Mouse (Mus musculus) lung, postnatal 10 days (tissue): ENCODE measurements at regions not wholly inside any gene's neighbourhood (a gene's known extent, or its start where the extent isn't known, plus 50 kb on each side); places are given as distances from the start of the nearest gene placed in this dataset.

Experiments
- DNase-seq: peaks from one replicate; pipeline ENCODE4 v3.0.0; 2021

DNA sequence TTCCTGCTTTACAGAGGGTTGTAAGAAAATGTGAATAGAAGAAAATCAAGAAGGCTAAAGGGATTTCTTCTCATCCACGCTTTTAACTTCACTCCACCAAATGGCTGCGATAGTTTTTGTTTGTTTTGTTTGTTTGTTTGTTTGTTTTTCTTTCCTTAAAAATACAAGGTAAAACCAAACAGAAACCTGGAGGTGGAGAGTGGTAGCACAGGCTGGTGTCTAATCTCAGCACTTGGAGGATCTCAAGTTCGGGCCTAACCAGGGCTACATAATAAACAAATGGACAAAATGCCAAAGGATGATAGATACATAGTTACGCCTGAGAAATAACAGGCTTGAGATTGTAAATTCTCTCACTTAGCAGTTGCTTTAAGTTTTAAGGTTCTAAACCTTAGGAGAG lies 50.8 kb upstream of the Mboat1 start:
- peak; percentile 10 for DNase-seq

GRCm38 (mm10) chr13:30085005-30085404 lies 51.3 kb upstream of the Mboat1 start:
- peak; percentile 93 for DNase-seq

DNA sequence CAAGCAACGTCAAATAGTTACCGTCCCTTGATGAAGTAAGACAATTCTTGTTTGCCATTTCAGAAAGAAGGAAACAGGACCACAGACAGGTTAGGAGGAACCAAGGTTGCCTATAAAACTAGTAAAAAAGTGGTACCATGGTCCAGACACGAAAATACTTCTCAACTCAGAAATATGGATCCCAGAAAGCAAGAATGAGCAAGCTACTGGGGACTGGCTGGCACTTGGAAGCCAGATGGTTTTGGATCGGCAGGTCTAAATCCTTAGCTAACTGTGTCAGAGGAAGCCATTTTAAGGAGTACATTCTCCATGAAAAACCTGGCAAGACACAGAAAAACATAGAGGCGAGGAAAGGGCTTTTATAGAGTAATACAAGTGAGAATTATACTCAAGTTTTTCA lies 51.9 kb upstream of the Mboat1 start:
- DNase-seq: no peak

DNA sequence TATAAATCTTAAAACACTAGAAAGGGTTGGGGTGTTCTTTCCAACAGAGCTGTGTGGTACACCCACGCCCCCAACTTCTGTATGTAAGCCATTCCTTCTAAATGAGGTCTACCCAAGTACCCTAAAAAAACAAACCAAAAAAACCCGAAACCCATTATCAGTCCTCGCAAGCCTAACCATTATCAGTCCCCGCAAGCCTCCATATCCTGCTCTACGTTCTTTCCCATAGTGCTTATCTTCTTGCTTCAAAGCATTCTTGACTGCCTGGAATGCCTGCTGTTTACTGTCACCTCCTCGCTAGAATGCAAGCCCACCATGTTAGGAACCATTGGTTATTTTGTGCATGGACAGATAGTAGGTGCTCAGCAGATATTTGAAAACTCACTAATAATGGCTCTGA lies 52.3 kb upstream of the Mboat1 start:
- no peak for DNase-seq

DNA sequence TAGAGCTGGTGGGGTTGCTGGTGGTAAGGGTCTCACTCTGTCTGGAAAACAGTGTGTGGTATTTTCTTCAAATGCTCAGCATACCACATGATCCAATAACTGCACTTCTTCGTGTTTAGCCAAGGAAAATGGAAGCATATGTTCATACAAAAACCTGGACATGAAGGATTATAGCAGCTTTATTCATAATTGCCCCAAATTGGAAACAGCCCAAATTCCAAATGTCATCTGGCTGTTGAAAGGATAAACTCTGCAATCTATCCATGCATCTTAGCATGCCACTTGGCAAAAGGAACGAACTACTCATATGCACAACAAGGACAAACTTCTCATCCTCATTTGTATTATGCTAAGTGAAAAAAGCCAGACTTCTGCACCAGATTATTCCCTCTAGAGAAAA lies 53.5 kb upstream of the Mboat1 start:
- no peak for DNase-seq

- DNase-seq: no peak
Observed at GRCm38 (mm10) chr13:30080705-30081474, 55.4 kb upstream of the Mboat1 start.

DNA sequence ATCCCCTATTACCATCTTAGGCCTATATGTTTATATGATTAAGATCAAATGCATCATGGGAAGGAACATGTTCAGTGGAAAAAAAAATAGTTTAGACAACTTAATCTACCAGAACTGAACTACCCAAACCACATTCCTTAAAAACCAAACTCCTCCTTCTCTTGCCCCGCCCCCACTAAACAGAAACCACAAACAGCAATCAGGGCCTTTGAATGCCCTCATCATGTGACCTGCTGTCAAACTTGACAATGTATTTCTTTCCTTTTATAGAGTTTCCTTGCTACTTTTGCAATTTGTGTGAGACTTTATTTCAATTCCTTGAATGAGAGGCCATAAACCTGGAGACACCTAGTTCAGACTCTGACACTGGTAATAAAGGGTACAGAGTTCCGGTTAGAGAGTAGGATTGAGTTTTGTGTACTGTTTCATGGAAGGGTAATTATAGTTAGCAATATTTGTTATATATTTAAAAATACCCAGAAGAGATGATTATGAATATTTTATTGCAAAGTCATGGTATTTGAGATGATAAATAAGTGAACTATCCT lies 61.7 kb upstream of the Mboat1 start:
- no peak for DNase-seq

DNA sequence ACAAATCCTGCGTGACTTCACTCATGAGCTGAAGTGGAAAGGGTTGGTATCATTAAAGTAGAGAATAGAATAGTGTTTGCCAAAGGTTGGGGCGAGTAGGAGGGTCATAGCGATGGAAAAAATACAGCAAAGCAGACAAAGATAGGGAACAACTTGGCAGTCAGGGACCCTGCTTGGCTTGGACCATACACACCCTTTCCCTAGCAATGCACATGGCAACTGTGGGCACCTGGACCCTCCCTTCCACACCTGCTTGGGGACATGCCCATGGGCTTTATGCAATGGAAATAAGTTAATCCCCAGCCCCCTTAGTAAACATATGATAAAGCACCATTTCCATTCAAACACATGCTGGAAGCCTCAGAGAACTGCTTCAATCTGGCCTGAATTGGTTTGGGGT lies 62.2 kb upstream of the Mboat1 start:
- DNase-seq: no peak

GRCm38 (mm10) chr13:30069397-30069796 lies 66.9 kb upstream of the Mboat1 start:
- no peak for DNase-seq

DNA sequence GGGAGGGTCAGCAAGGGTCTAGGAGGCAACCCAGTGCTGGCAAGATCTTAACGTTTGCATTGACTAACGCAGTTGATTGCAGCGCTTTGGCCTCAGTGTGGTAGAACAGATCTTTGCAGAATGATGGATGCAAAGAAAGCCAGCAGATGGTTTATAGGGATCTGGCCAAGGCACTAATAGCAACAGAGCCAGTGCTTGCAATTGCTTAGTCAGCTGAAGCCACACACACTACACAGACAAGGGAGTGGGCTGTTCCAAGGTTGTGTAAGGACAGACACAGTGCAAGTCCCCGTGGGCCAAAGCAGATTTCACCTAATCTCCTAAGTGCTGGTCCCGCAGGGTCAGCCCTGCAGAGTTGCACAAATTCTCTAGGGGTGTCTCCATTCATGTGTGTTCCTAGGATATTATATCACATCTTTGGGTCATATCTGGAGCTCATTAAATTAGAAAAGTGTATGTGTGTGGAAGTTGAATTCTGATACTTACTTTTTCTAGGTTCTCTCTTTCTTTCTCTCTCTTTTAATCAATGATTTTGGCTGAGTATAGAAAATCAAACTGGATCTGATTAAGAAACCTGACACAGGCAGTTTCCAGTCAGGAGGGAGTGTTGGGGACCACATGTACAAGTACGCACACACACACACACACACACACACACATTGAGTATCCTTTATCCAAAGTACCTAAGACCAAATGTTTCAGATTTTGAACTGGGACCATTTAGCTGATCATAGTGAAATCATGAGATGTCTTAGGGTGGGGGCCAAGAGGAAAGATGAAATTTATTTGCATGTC lies 68.5 kb upstream of the Mboat1 start:
- peak; percentile 17 for DNase-seq

DNA sequence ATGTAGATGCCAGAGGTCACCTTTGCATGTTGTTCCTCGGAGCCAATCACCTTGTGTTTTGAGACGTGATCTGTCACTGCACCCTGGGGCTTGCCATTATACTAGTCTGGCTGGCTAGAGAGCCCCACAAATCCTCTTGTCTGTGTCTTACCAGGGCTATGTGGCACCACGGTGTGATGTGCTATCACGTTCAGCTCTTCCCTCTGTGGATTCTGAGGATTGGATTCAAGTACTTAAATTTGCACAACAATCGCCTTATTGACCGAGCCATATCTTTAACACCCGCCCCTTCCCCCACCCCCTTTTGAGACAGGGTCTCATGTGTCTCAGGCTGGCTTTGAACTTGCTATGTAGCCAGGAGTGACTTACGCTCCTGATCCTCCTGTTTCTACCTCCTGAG lies 70.8 kb upstream of the Mboat1 start:
- DNase-seq: no peak

DNA sequence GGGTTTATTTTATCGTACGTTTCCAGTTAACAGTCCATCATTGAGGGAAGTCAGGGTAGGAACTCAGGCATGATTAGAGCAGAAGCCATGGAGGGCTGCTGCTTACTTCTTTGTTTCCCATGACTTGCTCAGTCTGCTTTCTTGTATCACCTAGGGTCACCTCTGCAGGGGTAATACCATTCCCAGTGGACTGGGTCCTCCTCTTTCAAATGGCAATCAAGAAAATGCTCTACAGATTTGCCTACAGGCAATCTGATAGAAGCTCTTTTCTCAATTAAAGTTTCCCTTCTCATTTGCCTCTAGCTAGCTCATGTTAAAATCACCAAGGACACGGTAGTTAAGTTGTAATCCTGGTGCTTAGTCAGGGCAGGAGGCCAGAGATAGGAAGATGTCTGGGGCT lies 72.5 kb upstream of the Mboat1 start:
- no peak for DNase-seq

- DNase-seq: no peak
Observed at GRCm38 (mm10) chr13:30062285-30062684, 74.0 kb upstream of the Mboat1 start.

- DNase-seq: no peak
Observed at GRCm38 (mm10) chr13:30055141-30055645, 69.3 kb upstream of the E2f3 start.

DNA sequence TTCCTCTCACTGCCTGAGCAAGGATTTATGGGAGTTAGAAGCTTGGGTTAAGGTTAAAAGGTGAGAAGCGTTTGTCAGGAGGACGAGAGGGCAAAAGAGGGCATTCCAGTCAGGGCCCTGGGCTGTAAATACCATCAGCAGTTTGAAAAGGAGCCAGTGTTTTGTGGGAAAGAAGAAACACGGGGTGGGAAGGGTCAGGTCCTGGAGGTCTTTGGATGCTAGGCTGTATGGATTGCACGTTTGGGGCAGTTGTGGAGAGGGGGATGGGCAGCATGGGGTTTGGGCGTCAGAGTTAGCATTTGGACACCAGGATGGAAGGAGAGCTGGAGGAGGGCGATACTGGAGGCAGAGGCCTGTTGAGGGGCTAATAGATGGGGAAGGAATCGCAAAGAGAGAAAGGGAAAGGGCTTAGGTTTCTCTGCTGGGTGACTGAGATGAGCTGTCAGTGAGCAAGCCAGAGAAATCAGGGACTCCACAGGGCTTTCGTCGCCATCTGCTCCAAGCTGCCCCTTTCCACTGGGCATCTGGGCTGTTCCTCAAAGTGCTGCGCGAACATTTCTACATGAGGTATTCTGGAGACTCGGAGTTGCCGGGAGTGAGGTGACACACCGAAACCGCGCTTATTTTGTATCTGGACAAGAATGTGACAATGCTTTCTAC lies 66.2 kb upstream of the E2f3 start:
- peak; percentile 11 for DNase-seq

DNA sequence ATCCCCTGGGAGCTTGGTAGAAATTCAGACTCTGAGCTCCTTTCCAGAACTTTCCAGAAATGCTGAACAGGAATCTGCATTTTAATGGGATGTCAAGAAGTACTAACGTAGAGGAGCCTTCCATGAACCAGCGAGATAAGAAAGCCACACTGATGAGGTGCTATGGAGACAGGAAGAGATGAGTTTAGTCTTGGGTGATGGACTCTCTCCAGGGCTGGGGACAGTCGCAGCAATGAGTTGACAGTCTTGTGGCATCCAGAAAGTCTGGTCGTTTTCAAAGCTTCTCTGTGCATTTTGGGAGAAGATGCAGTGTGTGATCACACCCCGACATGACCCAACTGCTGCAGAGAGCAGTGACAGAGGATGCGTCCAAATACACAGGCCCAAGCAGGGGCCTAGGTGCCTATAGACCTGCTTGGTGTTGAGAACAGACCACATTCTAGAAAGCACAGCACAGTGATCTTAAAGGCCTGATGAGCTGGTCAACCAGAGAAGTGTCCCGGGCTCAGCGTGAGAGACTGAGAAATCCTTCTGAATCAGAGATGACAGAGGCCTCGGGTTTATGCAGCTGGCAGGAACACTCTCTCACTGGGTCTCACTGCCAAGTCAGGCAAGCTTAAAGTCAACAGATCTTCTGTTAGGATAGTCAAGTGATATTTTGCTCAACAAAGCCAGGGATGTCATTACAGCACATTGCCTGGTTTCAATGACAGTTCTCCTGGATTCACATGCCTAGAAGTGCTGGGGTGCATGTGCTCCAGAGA lies 65.1 kb upstream of the E2f3 start:
- peak; percentile 67 for DNase-seq

- DNase-seq: peak; percentile 9
Observed at GRCm38 (mm10) chr13:30048260-30048859, 62.5 kb upstream of the E2f3 start.

DNA sequence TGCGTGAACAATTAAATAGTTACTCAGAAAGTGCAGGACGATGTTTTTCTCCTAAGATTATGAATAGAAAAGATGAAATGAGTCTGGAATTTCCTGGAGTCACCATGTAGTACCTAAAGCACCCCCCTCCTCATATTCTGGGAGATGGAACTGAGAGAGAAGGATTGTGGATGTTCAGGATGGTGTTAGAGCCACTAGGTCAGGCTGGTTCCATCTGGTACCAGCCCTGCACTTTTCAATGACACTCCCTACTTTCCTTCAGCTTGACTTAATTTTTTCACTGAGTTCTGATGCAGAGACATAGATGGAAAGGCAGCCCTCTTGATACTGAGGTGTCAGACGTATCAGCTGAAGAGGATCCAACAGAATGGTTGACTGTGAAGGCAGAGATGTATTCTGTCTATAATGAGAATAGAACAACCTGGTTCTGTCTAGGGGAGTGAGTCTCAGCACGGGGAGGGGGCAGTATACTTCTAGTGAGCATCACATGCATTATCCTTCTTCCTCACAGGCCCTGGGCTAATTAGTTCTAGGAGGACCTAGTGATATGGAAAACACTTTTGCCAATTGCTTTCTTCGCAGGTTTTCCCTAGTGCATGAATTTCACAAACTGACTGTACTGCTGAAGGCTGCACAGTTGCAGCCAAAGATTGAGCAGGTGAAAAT lies 60.8 kb upstream of the E2f3 start:
- no peak for DNase-seq

DNA sequence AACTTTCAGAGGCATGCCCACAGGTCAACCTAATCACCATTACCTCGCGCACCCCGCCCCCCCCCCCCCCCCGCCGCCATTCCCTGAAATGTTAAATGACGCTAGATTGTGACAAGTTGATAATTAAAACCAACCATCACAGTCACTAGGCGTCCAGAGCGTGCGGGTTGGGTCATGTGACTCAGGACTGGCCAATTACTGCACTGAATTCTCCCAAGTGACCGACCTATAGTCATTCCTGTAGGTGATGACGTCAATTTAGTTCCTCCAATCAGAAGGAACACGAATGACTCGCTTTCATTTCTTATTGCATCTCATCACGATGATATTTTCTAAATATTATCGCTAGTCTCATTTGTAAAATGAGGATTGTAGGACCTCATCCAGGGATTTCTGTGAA lies 60.2 kb upstream of the E2f3 start:
- no peak for DNase-seq

DNA sequence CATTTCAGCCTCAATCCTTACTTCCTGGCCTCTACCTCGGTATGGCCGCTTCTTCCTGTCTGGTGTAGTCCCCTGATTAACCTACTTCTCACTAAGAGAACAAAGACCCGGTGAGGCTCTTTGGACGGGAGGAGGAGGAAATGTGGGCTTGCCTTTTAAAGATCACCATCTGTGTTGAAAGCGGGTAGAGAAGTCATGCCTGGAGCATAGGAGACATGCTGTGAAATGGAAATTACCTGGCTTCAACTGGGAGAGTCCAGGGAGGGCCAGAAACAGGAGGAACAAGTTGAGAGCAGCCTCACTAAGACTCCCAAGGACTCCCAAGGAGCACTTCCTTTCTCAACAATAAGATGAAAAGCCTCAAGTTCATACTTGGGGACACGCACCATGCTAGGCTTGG lies 59.4 kb upstream of the E2f3 start:
- no peak for DNase-seq

DNA sequence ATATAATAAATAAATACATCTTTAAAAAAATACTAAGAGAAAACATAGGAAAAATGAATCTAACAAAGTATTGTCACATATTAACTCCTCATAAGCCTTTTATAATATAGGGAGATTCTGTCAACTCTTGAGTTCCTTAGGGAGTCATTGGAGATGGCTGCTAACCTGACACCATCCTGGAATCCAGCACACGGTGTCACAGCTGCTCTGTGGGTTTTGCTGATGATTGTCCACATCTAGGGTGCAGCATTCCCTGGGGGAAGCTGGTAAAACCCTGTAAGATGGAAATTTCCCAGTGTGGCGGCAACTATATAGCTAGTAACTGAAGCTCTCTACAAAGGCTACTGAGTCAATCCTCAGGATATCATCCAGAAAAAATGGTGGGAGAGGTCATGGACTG lies 58.9 kb upstream of the E2f3 start:
- no peak for DNase-seq
